Mouse (Mus musculus): Measurements from ENCODE around the gene Ulk4. TPM values are rescaled to one million over a fixed set of nuclear protein-coding genes. Genes with fewer than 3 reads are reported as not detected.

Gene Ulk4
- polyA plus RNA-seq, 1 experiment from 2014 or later = 153 TPM

DNA sequence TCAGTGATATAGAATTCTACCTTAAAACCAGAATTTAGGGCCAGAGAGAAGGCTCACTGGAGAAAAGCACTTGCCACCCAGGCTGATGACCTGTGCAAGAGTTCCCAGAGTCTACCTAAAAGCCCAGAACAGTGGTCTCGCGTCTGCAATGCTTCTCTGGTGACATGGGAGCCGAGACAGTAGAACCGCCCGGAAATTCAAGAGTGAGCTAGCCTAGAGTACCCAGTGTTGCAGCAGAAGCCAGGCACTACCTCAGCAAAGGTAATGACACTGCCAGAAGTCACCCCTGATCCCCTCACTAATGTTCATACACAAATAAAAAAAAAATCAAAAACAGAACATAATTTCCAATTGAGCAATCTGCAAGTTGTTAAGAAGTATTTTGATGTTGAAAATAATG is 208.9 kb downstream of the Ulk4 start:
- Histone ChIP-seq H3K4me2 (ENCODE audit: low read depth) (no peak overlapping the region), H3K27me3 (ENCODE audit: control insufficient read depth, insufficient read depth, low read length) (no peaks in the 10 kb centered on the region), H3K9ac (ENCODE audit: low read length) (no peak overlapping the region), H3K27ac (ENCODE audit: low read depth, low read length) (no peak overlapping the region), H3K9me3 (ENCODE audit: control insufficient read depth, low read length) (no peaks in the 10 kb centered on the region), H3K4me3 (ENCODE audit: low read depth, low read length) (no peak overlapping the region), H3K4me1 (ENCODE audit: control insufficient read depth, insufficient read depth, low read length) (0 out of 2 replicates have a peak, but pooled peaks cover 1% of the 10 kb centered on the region), H3K36me3 (ENCODE audit: control insufficient read depth, insufficient read depth, low read length) (no peaks in the 10 kb centered on the region)
- WGBS = 86% methylated on average over 5 of the region's 5 CpGs
- ATAC-seq (ENCODE audit: insufficient read depth, low FRiP score, low TSS enrichment) (no peak), DNase-seq (ENCODE audit: low spot score) (no peak)

DNA sequence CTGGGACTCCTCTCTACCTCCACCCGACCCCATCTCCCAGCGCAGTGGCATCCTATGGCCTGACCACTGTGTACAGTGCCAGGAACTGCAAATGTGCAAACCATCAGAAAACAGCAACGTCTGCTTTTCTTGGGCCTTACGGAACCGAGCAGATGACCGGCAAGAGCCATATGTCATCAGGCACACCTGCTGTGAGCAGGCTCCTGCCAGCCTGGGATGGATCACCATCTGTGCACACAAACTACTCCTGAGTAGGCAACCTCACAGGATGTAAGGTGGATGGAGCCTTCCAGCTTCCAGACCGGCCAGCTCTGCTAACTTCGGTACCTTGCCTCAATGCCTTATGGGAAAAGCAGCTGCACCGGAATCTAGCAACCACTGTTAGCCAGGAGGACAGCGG is 210.0 kb downstream of the Ulk4 start:
- Histone ChIP-seq H3K36me3 (ENCODE audit: control insufficient read depth, insufficient read depth, low read length) (no peaks in the 10 kb centered on the region), H3K4me2 (ENCODE audit: low read depth) (no peak overlapping the region), H3K4me1 (ENCODE audit: control insufficient read depth, insufficient read depth, low read length) (peaks cover 12% of the 10 kb centered on the region), H3K4me3 (ENCODE audit: low read depth, low read length) (no peak overlapping the region), H3K9me3 (ENCODE audit: control insufficient read depth, low read length) (no peaks in the 10 kb centered on the region), H3K27ac (ENCODE audit: low read depth, low read length) (no peak overlapping the region), H3K9ac (ENCODE audit: low read length) (no peak overlapping the region), H3K27me3 (ENCODE audit: control insufficient read depth, insufficient read depth, low read length) (no peaks in the 10 kb centered on the region)
- DNase-seq (ENCODE audit: low spot score) (no peak), ATAC-seq (ENCODE audit: insufficient read depth, low FRiP score, low TSS enrichment) (no peak)
- WGBS = 69% methylated on average over 10 of the region's 10 CpGs

DNA sequence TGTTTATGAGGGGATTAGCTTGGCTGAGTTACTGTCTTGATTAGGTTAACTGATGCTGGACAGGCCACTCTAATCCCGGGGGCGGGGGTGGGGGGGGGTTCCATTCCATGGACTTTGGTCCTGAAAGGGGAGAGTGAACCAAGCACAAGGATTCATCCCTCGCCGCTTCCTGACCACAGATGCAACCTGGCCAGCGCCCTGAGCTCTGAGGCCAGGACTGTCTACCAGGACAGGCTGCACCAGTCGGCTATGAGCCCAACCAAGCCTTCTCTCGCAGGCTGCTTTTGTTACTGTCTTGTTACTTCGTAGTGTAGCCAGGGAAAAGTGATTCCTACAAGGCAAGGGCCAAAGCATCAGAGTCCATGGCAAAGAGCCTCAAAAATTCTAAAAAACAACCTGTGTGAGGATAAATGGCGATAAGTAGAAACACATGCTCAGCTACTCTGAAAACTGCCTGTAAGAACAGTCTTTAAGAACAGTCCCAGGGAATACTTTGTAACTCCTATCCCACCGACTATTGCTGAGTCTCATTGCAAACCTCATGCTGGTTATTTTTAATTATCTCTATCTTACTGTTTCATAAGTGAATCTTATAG is 211.5 kb downstream of the Ulk4 start:
- Histone ChIP-seq H3K4me1 (ENCODE audit: control insufficient read depth, insufficient read depth, low read length) (peaks cover 17% of the 10 kb centered on the region), H3K9ac (ENCODE audit: low read length) (no peak overlapping the region), H3K9me3 (ENCODE audit: control insufficient read depth, low read length) (no peaks in the 10 kb centered on the region), H3K4me2 (ENCODE audit: low read depth) (no peak overlapping the region), H3K36me3 (ENCODE audit: control insufficient read depth, insufficient read depth, low read length) (no peaks in the 10 kb centered on the region), H3K4me3 (ENCODE audit: low read depth, low read length) (no peak overlapping the region), H3K27me3 (ENCODE audit: control insufficient read depth, insufficient read depth, low read length) (no peaks in the 10 kb centered on the region), H3K27ac (ENCODE audit: low read depth, low read length) (no peak overlapping the region)
- ATAC-seq (ENCODE audit: insufficient read depth, low FRiP score, low TSS enrichment) (no peak), DNase-seq (ENCODE audit: low spot score) (no peak)
- WGBS = 82% methylated on average over 10 of the region's 10 CpGs

DNA sequence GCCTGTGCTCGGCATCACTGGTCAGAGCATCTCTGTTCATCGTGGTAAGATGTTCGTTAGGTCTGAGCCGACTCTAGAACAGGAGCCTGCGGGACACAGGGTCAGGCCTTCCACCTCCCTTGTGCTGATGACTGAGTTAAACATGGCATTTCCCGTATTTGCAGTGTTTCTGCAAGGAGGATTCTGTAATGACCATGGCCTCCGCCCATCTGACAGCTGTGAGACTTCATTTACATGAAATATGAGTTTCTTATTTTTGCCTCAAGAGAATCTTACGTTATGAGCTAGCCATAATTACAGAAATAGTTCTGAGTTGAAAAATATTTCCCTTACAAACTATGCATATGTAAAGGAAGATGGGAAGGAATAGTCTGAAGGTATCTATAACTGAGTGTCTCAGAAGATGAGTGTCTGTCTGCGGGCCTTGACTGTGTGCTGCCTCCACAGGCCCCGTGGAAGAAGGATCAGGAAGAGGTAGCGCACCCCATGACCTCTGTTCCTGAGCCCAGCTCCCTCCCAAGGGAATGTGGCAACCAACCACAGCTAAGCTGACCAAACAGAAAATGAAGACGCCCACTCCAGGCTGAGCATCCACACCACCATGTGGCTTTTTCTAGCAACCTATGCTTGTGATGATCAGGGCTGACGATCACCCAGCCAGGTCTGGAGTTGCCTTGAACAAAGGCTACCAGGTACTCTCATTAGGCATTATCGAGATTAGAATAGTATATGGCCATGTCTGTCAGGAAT is 212.2 kb downstream of the Ulk4 start:
- Histone ChIP-seq H3K4me2 (ENCODE audit: low read depth) (no peak overlapping the region), H3K27me3 (ENCODE audit: control insufficient read depth, insufficient read depth, low read length) (no peaks in the 10 kb centered on the region), H3K9ac (ENCODE audit: low read length) (no peak overlapping the region), H3K4me1 (ENCODE audit: control insufficient read depth, insufficient read depth, low read length) (peaks cover 17% of the 10 kb centered on the region), H3K9me3 (ENCODE audit: control insufficient read depth, low read length) (no peaks in the 10 kb centered on the region), H3K36me3 (ENCODE audit: control insufficient read depth, insufficient read depth, low read length) (no peaks in the 10 kb centered on the region), H3K27ac (ENCODE audit: low read depth, low read length) (no peak overlapping the region), H3K4me3 (ENCODE audit: low read depth, low read length) (no peak overlapping the region)
- DNase-seq (ENCODE audit: low spot score) (no peak), ATAC-seq (ENCODE audit: insufficient read depth, low FRiP score, low TSS enrichment) (no peak)
- WGBS = 81% methylated on average over 14 of the region's 14 CpGs

DNA sequence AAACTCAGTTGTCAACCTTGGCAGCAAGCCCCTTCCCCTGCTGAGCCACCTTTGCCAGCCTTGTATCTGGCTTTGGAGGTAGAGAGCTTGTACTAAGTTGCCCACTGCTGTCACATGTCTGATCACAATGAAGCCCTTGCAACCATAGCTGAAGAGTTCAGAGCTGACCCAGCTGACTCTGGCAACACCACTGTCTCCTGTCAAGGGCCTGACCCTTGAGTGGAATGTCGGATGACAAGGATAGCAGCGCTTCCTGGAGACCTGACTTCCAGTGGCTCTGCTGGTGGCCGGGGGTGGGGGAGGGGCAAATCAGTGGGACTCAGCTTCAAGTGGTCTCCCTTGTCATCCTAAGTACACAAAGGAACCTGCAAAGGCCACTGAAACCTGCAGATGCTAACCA is 214.3 kb downstream of the Ulk4 start:
- no peak overlapping the region for H3K9ac ChIP-seq (ENCODE audit: low read length)
- no peaks in the 10 kb centered on the region for H3K9me3 ChIP-seq (ENCODE audit: control insufficient read depth, low read length)
- peaks cover 17% of the 10 kb centered on the region for H3K4me1 ChIP-seq (ENCODE audit: control insufficient read depth, insufficient read depth, low read length)
- 37% methylated on average over 3 of the region's 3 CpGs for WGBS
- no peak for ATAC-seq (ENCODE audit: insufficient read depth, low FRiP score, low TSS enrichment)
- H3K27ac ChIP-seq (ENCODE audit: low read depth, low read length) = no peak overlapping the region; the same call in 1 of the 2 replicates
- H3K4me2 ChIP-seq (ENCODE audit: low read depth) = no peak overlapping the region
- no peaks in the 10 kb centered on the region for H3K36me3 ChIP-seq (ENCODE audit: control insufficient read depth, insufficient read depth, low read length)
- DNase-seq (ENCODE audit: low spot score) = no peak
- H3K4me3 ChIP-seq (ENCODE audit: low read depth, low read length) = no peak overlapping the region
- H3K27me3 ChIP-seq (ENCODE audit: control insufficient read depth, insufficient read depth, low read length) = no peaks in the 10 kb centered on the region

DNA sequence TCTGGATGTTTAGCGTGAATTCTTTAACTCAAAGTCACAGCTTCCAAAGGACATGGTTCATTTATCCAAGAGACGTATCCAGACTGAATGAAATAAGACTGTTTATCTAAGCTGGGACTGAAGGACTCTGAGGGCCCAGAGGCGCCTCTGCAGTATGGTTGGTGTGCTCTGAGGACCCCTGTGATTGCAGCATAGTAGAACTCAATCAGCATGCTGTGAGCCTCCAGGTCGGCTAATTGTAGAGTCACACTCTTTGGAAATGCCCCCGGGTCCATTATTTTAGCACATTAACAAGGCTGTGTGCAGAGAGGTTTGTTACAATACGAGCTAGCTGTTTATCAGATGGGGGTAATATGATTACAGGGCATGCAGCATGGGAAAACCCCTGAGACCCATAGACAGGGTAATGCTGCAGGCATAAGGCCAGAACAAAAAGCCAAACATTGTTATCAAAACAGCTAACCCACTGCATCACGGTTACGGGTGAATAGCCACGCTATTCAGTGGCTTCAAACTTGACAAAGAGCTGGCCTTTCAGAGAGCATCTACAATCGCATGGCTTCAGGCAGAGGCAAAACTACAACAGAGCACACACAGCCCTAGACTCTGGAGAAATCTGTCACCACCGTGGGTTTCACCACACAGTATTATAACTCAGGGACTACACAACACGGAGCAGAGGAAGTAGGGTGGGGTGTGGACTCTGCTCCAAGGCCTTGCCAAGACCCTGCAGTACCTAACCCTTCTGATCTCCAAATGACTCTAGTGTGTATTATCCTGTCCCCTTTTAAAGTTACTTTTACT is 215.0 kb downstream of the Ulk4 start:
- H3K9me3 ChIP-seq (ENCODE audit: control insufficient read depth, low read length) = no peaks in the 10 kb centered on the region
- H3K27ac ChIP-seq (ENCODE audit: low read depth, low read length) = 0 out of 2 replicates have a peak overlapping the region, but pooled peaks have one; percentile 45
- ATAC-seq (ENCODE audit: insufficient read depth, low FRiP score, low TSS enrichment) (peak; percentile 78), DNase-seq (ENCODE audit: low spot score) (peak; percentile 43)
- H3K36me3 ChIP-seq (ENCODE audit: control insufficient read depth, insufficient read depth, low read length) = no peaks in the 10 kb centered on the region
- no peak overlapping the region for H3K9ac ChIP-seq (ENCODE audit: low read length)
- no peak overlapping the region for H3K4me2 ChIP-seq (ENCODE audit: low read depth)
- H3K4me3 ChIP-seq (ENCODE audit: low read depth, low read length) = no peak overlapping the region
- 23% methylated on average over 12 of the region's 12 CpGs for WGBS
- H3K27me3 ChIP-seq (ENCODE audit: control insufficient read depth, insufficient read depth, low read length) = no peaks in the 10 kb centered on the region
- peaks cover 17% of the 10 kb centered on the region for H3K4me1 ChIP-seq (ENCODE audit: control insufficient read depth, insufficient read depth, low read length)

DNA sequence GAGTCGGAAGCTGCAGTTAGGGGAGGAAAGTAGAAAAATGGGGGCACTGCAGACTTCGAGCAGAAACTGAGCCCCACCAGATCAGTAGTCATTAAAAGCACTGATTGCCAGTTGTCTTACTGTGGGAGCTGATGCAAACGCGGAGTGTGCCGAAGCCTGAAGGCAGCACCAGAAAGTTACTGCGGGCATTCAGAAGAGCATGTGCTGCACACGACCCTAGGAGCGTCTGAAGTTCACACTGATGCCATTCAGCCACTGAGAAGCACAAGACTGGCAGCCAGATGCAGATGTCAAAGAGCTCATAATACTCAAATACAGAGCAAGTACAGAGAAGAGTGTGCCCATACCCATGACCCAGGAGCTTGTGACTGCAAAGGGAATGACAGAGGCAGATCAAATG is 216.7 kb downstream of the Ulk4 start:
- Histone ChIP-seq H3K36me3 (ENCODE audit: control insufficient read depth, insufficient read depth, low read length) (no peaks in the 10 kb centered on the region), H3K27me3 (ENCODE audit: control insufficient read depth, insufficient read depth, low read length) (no peaks in the 10 kb centered on the region), H3K27ac (ENCODE audit: low read depth, low read length) (no peak overlapping the region), H3K4me2 (ENCODE audit: low read depth) (no peak overlapping the region), H3K9ac (ENCODE audit: low read length) (no peak overlapping the region), H3K4me3 (ENCODE audit: low read depth, low read length) (no peak overlapping the region), H3K4me1 (ENCODE audit: control insufficient read depth, insufficient read depth, low read length) (peaks cover 17% of the 10 kb centered on the region), H3K9me3 (ENCODE audit: control insufficient read depth, low read length) (no peaks in the 10 kb centered on the region)
- WGBS = 74% methylated on average over 8 of the region's 8 CpGs
- ATAC-seq (ENCODE audit: insufficient read depth, low FRiP score, low TSS enrichment) = no peak
- no peak for DNase-seq (ENCODE audit: low spot score)

DNA sequence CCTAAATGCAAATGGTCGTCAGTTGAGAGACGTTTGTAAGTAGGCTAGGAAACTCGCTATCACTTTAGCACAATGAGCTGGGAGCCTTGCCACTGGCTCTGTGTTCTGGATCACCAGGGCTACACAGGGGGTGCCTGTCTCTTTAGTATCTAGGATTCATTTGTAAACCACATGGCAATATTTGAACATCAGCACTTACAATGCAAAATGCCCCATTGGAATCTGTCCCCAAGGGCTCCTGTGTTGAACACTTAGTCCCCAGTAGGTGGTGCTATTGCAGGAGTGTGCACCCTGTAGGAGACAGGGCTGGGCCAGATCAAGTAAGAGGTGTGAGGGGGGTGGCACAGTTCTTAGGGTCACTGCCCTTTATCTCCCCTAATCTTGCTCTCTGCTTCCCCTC is 217.7 kb downstream of the Ulk4 start:
- no peak overlapping the region for H3K27ac ChIP-seq (ENCODE audit: low read depth, low read length)
- 93% methylated on average over 3 of the region's 3 CpGs for WGBS
- no peak overlapping the region for H3K4me3 ChIP-seq (ENCODE audit: low read depth, low read length)
- H3K4me2 ChIP-seq (ENCODE audit: low read depth) = no peak overlapping the region
- no peaks in the 10 kb centered on the region for H3K36me3 ChIP-seq (ENCODE audit: control insufficient read depth, insufficient read depth, low read length)
- H3K27me3 ChIP-seq (ENCODE audit: control insufficient read depth, insufficient read depth, low read length) = no peaks in the 10 kb centered on the region
- ATAC-seq (ENCODE audit: insufficient read depth, low FRiP score, low TSS enrichment) = no peak
- peaks cover 17% of the 10 kb centered on the region for H3K4me1 ChIP-seq (ENCODE audit: control insufficient read depth, insufficient read depth, low read length)
- DNase-seq (ENCODE audit: low spot score) = no peak
- no peaks in the 10 kb centered on the region for H3K9me3 ChIP-seq (ENCODE audit: control insufficient read depth, low read length)
- no peak overlapping the region for H3K9ac ChIP-seq (ENCODE audit: low read length)
